Mouse (Mus musculus) midbrain, embryonic 14.5 days (tissue): ENCODE results near the gene Megf11. TPM values are rescaled to one million over a fixed set of nuclear protein-coding genes. Genes with fewer than 3 reads are reported as not detected.

ENCODE experiments used
- ATAC-seq: fragments of 200-750 bp; cut with Nextera tagmentation; 2 replicates; pipeline ENCODE4 v1.8.0; 2017; ENCODE audit warnings: moderate number of reproducible peaks, moderate library complexity; ENCODE audit not compliant: low FRiP score, low TSS enrichment
- DNase-seq: peaks from one replicate; pipeline ENCODE4 v3.0.0-alpha.2; 2015
- H3K27ac ChIP-seq: fragments of 300-500 bp; sonication (generic); replicated peaks from 2 replicates; pipeline ENCODE4 v1.5.1; 2014; ENCODE audit warnings: mild to moderate bottlenecking, low read depth, low read length, moderate library complexity
- H3K27me3 ChIP-seq: fragments of 300-500 bp; sonication (generic); 2 replicates; pipeline ENCODE4 v1.6.1; 2014; ENCODE audit warnings: low read length, control low read depth, mixed read lengths; ENCODE audit not compliant: control insufficient read depth, insufficient read depth
- H3K36me3 ChIP-seq: fragments of 300-500 bp; sonication (generic); 2 replicates; pipeline ENCODE4 v1.6.1; 2014; ENCODE audit warnings: low read length, control low read depth; ENCODE audit not compliant: control insufficient read depth, insufficient read depth
- H3K4me1 ChIP-seq: fragments of 300-500 bp; sonication (generic); 2 replicates; pipeline ENCODE4 v1.6.1; 2014; ENCODE audit warnings: mild to moderate bottlenecking, antibody characterized with exemption, low read length, control low read depth; ENCODE audit not compliant: control insufficient read depth, insufficient read depth
- H3K4me2 ChIP-seq: fragments of 300-500 bp; sonication (generic); 2 replicates; pipeline ENCODE4 v1.6.1; 2014; ENCODE audit warnings: mild to moderate bottlenecking, low read length, moderate library complexity
- H3K4me3 ChIP-seq: fragments of 300-500 bp; sonication (generic); replicated peaks from 2 replicates; pipeline ENCODE4 v1.5.1; 2014; ENCODE audit warnings: low read depth, low read length
- H3K9ac ChIP-seq: fragments of 300-500 bp; sonication (generic); replicated peaks from 2 replicates; pipeline ENCODE4 v1.6.1; 2014; ENCODE audit warnings: mild to moderate bottlenecking, low read length, moderate library complexity
- H3K9me3 ChIP-seq: fragments of 300-500 bp; sonication (generic); 2 replicates; pipeline ENCODE4 v1.6.1; 2016; ENCODE audit warnings: low read length, control low read depth, mixed read lengths; ENCODE audit not compliant: control insufficient read depth
- WGBS: fragments of 180-500 bp; shearing (Covaris S2); extraction: QIAGEN DNeasy Blood & Tissue Kit; methylation state at CpG from one replicate; pipeline ENCODE4 v1.1.7; 2014; 5-methylcytosine and 5-hydroxymethylcytosine counted together
- polyA plus RNA-seq: library from polyadenylated mRNA; unstranded; fragments of >200 nt; fragmentation: Nextera tagmentation; extraction: Ambion mirVana; gene quantifications from 2 replicates; pipeline ENCODE4 v1.2.1, GENCODE M21; 2014

The Megf11 gene
- polyA plus RNA-seq, 1 experiment from 2014 or later = 18.6 TPM

DNA sequence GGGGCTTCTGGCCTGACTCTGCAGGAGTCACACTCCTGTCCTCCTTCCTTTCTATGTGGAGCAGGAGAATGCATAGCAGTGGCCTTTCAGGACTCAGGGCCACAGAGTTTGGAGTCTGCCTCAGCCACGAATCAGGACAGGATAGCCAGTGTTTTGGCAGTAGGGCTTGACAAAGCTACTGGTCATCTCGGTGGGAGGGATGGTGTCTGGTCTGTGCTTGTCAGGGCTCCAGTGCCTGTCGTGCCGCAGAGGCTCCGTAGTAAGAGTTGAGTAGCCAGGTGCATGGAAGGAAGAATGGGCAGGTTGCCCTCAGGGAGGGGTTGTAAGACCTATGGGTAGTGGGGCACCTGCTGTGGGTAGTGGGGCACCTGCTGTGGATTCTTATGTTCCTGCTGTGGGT is 96.7 kb downstream of the Megf11 start:
- Histone ChIP-seq H3K36me3 (no peaks in the 10 kb centered on the region), H3K4me3 (no peak overlapping the region), H3K4me2 (no peak overlapping the region), H3K9me3 (no peaks in the 10 kb centered on the region), H3K9ac (no peak overlapping the region), H3K27ac (no peak overlapping the region), H3K4me1 (no peaks in the 10 kb centered on the region), H3K27me3 (no peaks in the 10 kb centered on the region)
- 77% methylated on average over 5 of the region's 5 CpGs for WGBS
- DNase-seq (no peak), ATAC-seq (no peak)

DNA sequence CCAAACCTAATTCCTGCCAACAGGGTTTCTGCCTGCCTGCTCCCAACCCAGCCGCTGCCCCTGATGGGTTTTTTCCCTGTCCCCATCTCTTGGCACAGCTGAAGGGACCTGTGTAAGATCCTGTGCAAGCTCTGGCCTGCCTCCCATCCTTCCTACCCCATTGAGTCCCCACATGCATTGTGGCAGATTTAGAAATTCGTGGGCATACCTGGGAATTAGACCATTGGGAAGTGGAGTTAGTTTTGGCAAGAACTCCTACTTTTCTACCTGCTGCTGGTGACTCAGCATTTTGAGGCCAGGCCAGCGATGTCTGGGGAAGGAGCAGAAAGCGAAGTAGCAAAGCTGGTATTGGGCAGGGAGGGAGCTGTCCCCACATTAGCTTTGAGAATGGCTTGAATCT is 102.0 kb downstream of the Megf11 start:
- ATAC-seq (no peak), DNase-seq (no peak)
- no peak overlapping the region for H3K9ac ChIP-seq
- H3K4me3 ChIP-seq = no peak overlapping the region
- no peaks in the 10 kb centered on the region for H3K9me3 ChIP-seq
- H3K4me2 ChIP-seq = no peak overlapping the region
- WGBS = 67% methylated on average over 4 of the region's 4 CpGs
- no peak overlapping the region for H3K27ac ChIP-seq
- H3K36me3 ChIP-seq = no peaks in the 10 kb centered on the region
- no peaks in the 10 kb centered on the region for H3K27me3 ChIP-seq
- H3K4me1 ChIP-seq = no peaks in the 10 kb centered on the region

DNA sequence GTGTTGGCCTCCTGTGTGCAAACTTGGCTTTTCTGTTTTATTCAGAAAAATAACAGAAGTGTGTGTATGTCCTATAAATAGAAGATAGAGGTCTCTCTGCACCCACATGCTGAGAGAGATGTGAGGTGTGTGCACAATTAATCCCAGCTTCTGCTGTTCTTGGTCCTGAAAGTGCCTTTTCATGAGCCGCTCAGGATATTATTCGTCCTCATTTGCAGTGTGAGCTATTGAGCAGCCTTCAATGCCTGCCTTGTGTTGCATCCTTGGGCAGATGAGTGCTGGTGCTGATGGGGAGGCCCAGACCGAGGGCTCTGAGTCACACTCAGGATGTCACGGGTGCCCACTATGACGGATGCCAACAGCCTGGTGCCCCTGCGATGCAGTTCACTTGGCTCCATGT is 109.2 kb downstream of the Megf11 start:
- no peaks in the 10 kb centered on the region for H3K27me3 ChIP-seq
- H3K4me3 ChIP-seq = no peak overlapping the region
- ATAC-seq = no peak
- H3K9me3 ChIP-seq = no peaks in the 10 kb centered on the region
- peaks cover 12% of the 10 kb centered on the region; the same call in 1 of the 2 replicates for H3K4me1 ChIP-seq
- DNase-seq = peak; percentile 42
- no peak overlapping the region for H3K9ac ChIP-seq
- H3K27ac ChIP-seq = no peak overlapping the region
- no peak overlapping the region for H3K4me2 ChIP-seq
- H3K36me3 ChIP-seq = no peaks in the 10 kb centered on the region
- WGBS = 86% methylated on average over 6 of the region's 6 CpGs

DNA sequence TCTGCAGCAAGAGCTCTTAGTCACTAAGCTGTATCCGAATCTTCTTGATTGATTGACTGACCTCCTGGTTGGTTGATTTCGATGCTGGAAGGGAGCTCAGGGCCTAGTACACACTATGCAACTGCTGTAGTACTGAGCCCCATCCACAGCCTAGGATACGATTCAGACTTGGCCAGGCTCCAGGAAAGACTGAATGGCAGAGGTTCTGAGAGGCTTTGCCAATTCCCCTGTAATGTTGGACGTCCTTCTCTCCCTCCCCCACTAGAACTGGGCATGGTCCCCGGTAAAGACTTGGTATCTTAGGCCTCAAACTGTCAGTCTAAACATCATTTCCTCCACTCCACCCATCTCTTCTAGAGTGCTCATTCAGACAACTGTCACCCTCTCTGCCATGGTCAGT is 113.5 kb downstream of the Megf11 start:
- no peaks in the 10 kb centered on the region for H3K9me3 ChIP-seq
- no peak overlapping the region for H3K27ac ChIP-seq

DNA sequence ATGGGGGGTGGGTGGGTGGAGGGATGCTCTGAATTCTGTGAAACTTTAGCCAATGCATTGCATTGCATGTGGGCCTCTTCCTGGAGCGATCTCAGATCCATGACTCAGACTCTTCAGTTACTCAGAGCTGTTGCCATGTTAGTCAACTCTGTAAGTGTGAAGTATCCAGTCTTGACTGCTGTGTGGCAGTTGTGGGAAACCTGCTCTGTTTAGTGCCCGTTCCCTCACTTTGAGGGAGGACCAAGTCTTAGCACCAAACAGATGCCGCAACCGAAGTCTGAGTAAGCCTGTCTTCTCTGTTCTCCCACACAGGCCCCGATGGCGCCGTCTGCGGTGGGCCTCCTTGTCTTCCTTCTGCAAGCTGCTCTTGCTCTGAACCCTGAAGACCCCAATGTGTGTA is 115.8 kb downstream of the Megf11 start:
- no peaks in the 10 kb centered on the region for H3K9me3 ChIP-seq
- no peak overlapping the region for H3K27ac ChIP-seq
- H3K9ac ChIP-seq = no peak overlapping the region
- no peak overlapping the region for H3K4me3 ChIP-seq
- H3K4me1 ChIP-seq = peaks cover 17% of the 10 kb centered on the region
- ATAC-seq = no peak
- H3K36me3 ChIP-seq = no peaks in the 10 kb centered on the region
- WGBS = 97% methylated on average over 8 of the region's 8 CpGs
- no peak for DNase-seq
- H3K27me3 ChIP-seq = no peaks in the 10 kb centered on the region
- no peak overlapping the region for H3K4me2 ChIP-seq

More for the DNA sequence above, 113.5 kb downstream of the Megf11 start:
- Histone ChIP-seq H3K9ac (no peak overlapping the region), H3K36me3 (no peaks in the 10 kb centered on the region), H3K4me2 (no peak overlapping the region), H3K27me3 (no peaks in the 10 kb centered on the region), H3K4me3 (no peak overlapping the region), H3K4me1 (peaks cover 12% of the 10 kb centered on the region; the same call in 1 of the 2 replicates)
- 58% methylated on average over 5 of the region's 5 CpGs for WGBS
- DNase-seq (peak; percentile 79), ATAC-seq (no peak)

DNA sequence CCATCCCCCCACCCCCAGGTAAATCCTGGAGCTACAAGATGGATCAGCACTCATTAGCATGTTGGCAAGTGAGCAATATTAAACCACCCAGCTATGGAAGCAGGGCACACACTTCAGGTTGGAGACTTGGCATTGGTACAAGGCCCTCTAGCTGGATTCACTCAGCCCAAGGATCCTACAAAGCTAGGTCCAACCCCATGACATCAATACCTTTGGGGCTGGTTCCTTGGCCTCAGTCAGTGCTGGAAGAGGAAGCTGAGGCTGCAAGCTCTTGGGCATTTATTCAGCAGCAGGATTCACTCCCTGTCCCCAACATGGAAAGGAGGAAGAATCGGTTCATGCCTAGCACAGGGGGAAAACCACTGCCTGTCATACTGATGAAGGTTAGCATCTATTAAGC is 118.6 kb downstream of the Megf11 start:
- no peak for DNase-seq
- H3K27me3 ChIP-seq = no peaks in the 10 kb centered on the region
- no peak overlapping the region for H3K4me3 ChIP-seq
- no peak overlapping the region for H3K4me2 ChIP-seq
- ATAC-seq = no peak
- H3K9me3 ChIP-seq = no peaks in the 10 kb centered on the region
- 88% methylated on average over 1 of the region's 1 CpGs for WGBS
- H3K36me3 ChIP-seq = no peaks in the 10 kb centered on the region
- no peak overlapping the region for H3K9ac ChIP-seq
- peaks cover 5% of the 10 kb centered on the region for H3K4me1 ChIP-seq
- no peak overlapping the region for H3K27ac ChIP-seq

DNA sequence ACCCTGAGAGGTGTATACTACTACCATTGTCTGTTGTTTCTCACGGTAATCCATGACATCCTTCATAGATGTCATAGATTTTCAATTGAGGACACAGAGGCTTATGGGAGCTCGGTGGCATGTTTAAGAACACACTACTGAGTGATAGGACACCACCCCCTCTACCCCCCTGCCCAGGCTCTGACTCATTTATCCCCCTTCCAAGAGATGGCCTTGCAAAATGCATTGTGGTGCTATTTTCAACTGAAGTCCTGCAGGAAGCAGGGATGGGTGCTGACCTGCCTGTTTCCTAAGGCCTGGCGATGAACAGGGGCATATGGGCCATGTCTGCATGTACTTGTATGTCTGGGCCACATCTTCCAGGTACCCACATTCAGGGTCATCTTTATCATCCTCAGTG is 119.0 kb downstream of the Megf11 start:
- Histone ChIP-seq H3K36me3 (no peaks in the 10 kb centered on the region), H3K4me1 (peaks cover 5% of the 10 kb centered on the region; the same call in 1 of the 2 replicates), H3K9me3 (no peaks in the 10 kb centered on the region), H3K4me2 (no peak overlapping the region), H3K9ac (no peak overlapping the region), H3K27me3 (no peaks in the 10 kb centered on the region), H3K27ac (no peak overlapping the region), H3K4me3 (no peak overlapping the region)
- ATAC-seq = no peak
- 86% methylated on average over 3 of the region's 3 CpGs for WGBS
- no peak for DNase-seq

DNA sequence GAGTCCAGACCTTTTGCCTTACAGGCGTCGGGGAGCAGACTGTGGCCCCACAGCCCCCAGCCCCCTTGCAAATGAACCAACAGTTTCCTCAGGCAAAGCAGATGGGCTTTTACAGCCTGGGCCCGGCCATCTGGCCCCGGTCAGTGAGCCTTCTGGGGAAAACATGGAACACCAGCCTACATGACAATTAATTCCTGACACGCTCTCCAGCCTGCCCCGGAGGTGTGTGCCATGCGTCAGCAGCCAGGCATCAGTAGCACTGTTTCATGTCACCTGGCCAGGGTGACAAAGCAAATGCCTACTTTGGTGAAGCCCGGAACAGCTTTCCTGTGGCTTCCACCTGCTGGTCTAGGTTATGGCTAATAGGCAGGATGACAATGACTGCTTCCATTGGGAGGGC is 119.5 kb downstream of the Megf11 start:
- no peaks in the 10 kb centered on the region for H3K36me3 ChIP-seq
- H3K27ac ChIP-seq = no peak overlapping the region
- peaks cover 5% of the 10 kb centered on the region; the same call in 1 of the 2 replicates for H3K4me1 ChIP-seq
- no peak overlapping the region for H3K4me2 ChIP-seq
- no peaks in the 10 kb centered on the region for H3K27me3 ChIP-seq
- no peak overlapping the region for H3K4me3 ChIP-seq
- DNase-seq (peak; percentile 38), ATAC-seq (no peak)
- no peak overlapping the region for H3K9ac ChIP-seq
- no peaks in the 10 kb centered on the region for H3K9me3 ChIP-seq
- WGBS = 50% methylated on average over 8 of the region's 8 CpGs

DNA sequence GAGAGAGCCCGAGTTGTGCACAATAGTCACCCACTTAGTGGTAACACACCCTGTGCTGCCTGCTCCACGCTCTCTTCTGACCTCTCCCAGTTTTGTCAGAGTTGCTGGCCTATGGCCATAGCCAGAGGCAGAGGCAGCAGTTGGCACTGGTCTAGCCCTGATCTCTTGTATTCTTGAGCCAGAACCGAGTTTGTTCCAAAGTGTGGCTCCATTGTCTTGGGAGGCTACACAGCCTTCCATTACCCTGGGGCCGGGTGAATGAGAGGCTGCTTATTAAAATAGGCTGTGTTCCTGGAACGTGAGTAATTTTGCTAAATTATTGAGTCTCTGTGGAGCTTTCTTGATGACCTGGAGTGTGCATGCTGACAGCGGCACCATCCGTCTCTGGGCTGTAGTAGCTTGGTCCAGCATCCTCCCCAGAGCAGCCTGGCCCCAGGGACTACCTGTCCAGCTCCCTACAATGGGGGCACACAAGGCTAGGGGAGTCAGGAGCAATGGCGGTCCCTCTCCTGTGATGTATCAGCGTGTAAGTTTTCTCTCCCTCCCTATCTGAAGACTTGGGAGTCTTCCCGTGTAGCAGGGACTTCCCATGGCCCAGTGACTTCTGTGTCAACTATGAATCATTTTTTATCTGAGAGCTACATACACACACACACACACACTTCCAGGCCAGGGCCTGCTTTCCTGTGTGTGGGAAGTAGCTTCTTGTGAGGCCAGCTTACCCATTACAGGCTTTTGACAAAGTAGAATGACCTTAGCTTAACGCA is 121.2 kb downstream of the Megf11 start:
- Histone ChIP-seq H3K9ac (no peak overlapping the region), H3K9me3 (no peaks in the 10 kb centered on the region), H3K4me1 (peaks cover 5% of the 10 kb centered on the region; the same call in 1 of the 2 replicates), H3K4me3 (no peak overlapping the region), H3K36me3 (no peaks in the 10 kb centered on the region), H3K27me3 (no peaks in the 10 kb centered on the region), H3K27ac (no peak overlapping the region), H3K4me2 (no peak overlapping the region)
- WGBS = 80% methylated on average over 11 of the region's 11 CpGs
- DNase-seq = no peak
- no peak for ATAC-seq
